Mouse (Mus musculus) MEL (cell line): ENCODE measurements around the gene Acer1. TPM values are rescaled to one million over a fixed set of nuclear protein-coding genes. Genes with fewer than 3 reads are reported as not detected.

Source experiments
- DNase-seq: peaks from one replicate; pipeline ENCODE4 v3.0.0; 2011; ENCODE audit warnings: low read depth, low spot score
- H3K27ac ChIP-seq: 2 replicates; pipeline ENCODE4 v1.5.1; 2012; ENCODE audit warnings: low read depth, mild to moderate bottlenecking, control low read depth, low read length, moderate library complexity; ENCODE audit not compliant: control insufficient read depth
- H3K27me3 ChIP-seq, 2 experiments: fragments of 150-350 bp in 1 of 2; sonication (generic) in 1 of 2; 2 replicates each; pipeline ENCODE4 v1.6.1; 2012; ENCODE audit warnings: low read length in 2 of 2, mild to moderate bottlenecking in 2 of 2, improper control_type of control experiment in 1 of 2, moderate library complexity in 1 of 2; ENCODE audit not compliant: insufficient read depth in 2 of 2, control insufficient read depth in 1 of 2
- H3K36me3 ChIP-seq, 2 experiments: 2 replicates each; pipeline ENCODE4 v1.6.1; 2012 to 2014; ENCODE audit warnings: low read length in 2 of 2, improper control_type of control experiment in 1 of 2, inconsistent platforms in 1 of 2, mild to moderate bottlenecking in 1 of 2; ENCODE audit not compliant: insufficient read depth in 2 of 2, control insufficient read depth in 1 of 2
- H3K4me1 ChIP-seq, 2 experiments: fragments of 150-350 bp in 1 of 2; sonication (generic) in 1 of 2; 2 replicates each; pipeline ENCODE4 v1.6.1; 2012; ENCODE audit warnings: low read length in 2 of 2, improper control_type of control experiment in 1 of 2, mild to moderate bottlenecking in 1 of 2; ENCODE audit not compliant: insufficient read depth in 2 of 2, control insufficient read depth in 1 of 2
- H3K4me3 ChIP-seq, 2 experiments: fragments of 150-350 bp in 1 of 2; sonication (generic) in 1 of 2; 2 replicates each; pipeline ENCODE4 v1.5.1; 2012; ENCODE audit warnings: low read depth in 2 of 2, low read length in 2 of 2, mild to moderate bottlenecking in 2 of 2, moderate library complexity in 2 of 2, control low read depth in 1 of 2, improper control_type of control experiment in 1 of 2; ENCODE audit not compliant: control insufficient read depth in 1 of 2, insufficient read depth in 1 of 2
- H3K79me2 ChIP-seq: 2 replicates; pipeline ENCODE4 v1.6.1; 2012; ENCODE audit warnings: mild to moderate bottlenecking, low read length, moderate library complexity; ENCODE audit not compliant: control insufficient read depth, poor library complexity, insufficient read depth
- H3K9ac ChIP-seq: 2 replicates; pipeline ENCODE4 v1.6.1; 2012; ENCODE audit warnings: low read depth, mild to moderate bottlenecking, control low read depth, low read length, moderate library complexity; ENCODE audit not compliant: control insufficient read depth, poor library complexity, severe bottlenecking
- H3K9me3 ChIP-seq: fragments of 150-350 bp; sonication (generic); replicated peaks from 2 replicates; pipeline ENCODE4 v1.6.1; 2012; ENCODE audit warnings: mild to moderate bottlenecking, low read length, improper control_type of control experiment, moderate library complexity; ENCODE audit not compliant: insufficient read depth
- CHD1 ChIP-seq: IDR thresholded peaks from 2 replicates; pipeline ENCODE4 v1.6.1; 2012; ENCODE audit warnings: low read depth, mild to moderate bottlenecking, inconsistent platforms, low read length, improper control_type of control experiment
- E2F4 ChIP-seq: IDR thresholded peaks from 2 replicates; pipeline ENCODE4 v1.6.1; 2011; ENCODE audit warnings: low read depth, low read length, improper control_type of control experiment, borderline replicate concordance
- EP300 ChIP-seq, 2 experiments: IDR thresholded peaks; 2 replicates each; pipeline ENCODE4 v1.6.1; 2011; ENCODE audit warnings: improper control_type of control experiment in 2 of 2, low read length in 2 of 2, low read depth in 1 of 2, mild to moderate bottlenecking in 1 of 2
- ETS1 ChIP-seq: IDR thresholded peaks from 2 replicates; pipeline ENCODE4 v1.6.1; 2012; ENCODE audit warnings: low read depth, mild to moderate bottlenecking, inconsistent platforms, low read length, improper control_type of control experiment, moderate library complexity
- GABPA ChIP-seq: IDR thresholded peaks from 2 replicates; pipeline ENCODE4 v1.6.1; 2012; ENCODE audit warnings: low read depth, mild to moderate bottlenecking, inconsistent platforms, low read length, improper control_type of control experiment, moderate library complexity
- KAT2A ChIP-seq: conservative IDR thresholded peaks from 2 replicates; pipeline ENCODE4 v1.6.1; 2012; ENCODE audit warnings: low read depth, low read length, improper control_type of control experiment, inconsistent platforms
- MAFK ChIP-seq: IDR thresholded peaks from 2 replicates; pipeline ENCODE4 v1.6.1; 2011; ENCODE audit warnings: low read depth, mild to moderate bottlenecking, low read length, improper control_type of control experiment, borderline replicate concordance
- MEF2A ChIP-seq: IDR thresholded peaks from 2 replicates; pipeline ENCODE4 v1.6.1; 2014; ENCODE audit warnings: low read depth, mild to moderate bottlenecking, inconsistent platforms, low read length, improper control_type of control experiment; ENCODE audit not compliant: poor library complexity, insufficient replicate concordance, severe bottlenecking; ENCODE audit errors: extremely low read depth
- MXI1 ChIP-seq: IDR thresholded peaks from 2 replicates; pipeline ENCODE4 v1.6.1; 2011; ENCODE audit warnings: mild to moderate bottlenecking, low read depth, low read length, improper control_type of control experiment
- MYB ChIP-seq: IDR thresholded peaks from 2 replicates; pipeline ENCODE4 v1.6.1; 2011; ENCODE audit warnings: mild to moderate bottlenecking, low read depth, low read length, improper control_type of control experiment
- MYC ChIP-seq: IDR thresholded peaks from 2 replicates; pipeline ENCODE4 v1.6.1; 2011; ENCODE audit warnings: low read depth, mild to moderate bottlenecking, low read length, improper control_type of control experiment, moderate library complexity
- POLR2A ChIP-seq, 2 experiments: IDR thresholded peaks; 2 replicates each; pipeline ENCODE4 v1.6.1; 2011 to 2012; ENCODE audit warnings: low read length in 2 of 2, mild to moderate bottlenecking in 2 of 2, control low read depth in 1 of 2, improper control_type of control experiment in 1 of 2, low read depth in 1 of 2, moderate library complexity in 1 of 2; ENCODE audit not compliant: control insufficient read depth in 1 of 2, insufficient read depth in 1 of 2, poor library complexity in 1 of 2
- RAD21 ChIP-seq: IDR thresholded peaks from 2 replicates; pipeline ENCODE4 v1.6.1; 2011; ENCODE audit warnings: mild to moderate bottlenecking, low read depth, low read length, improper control_type of control experiment
- RCOR1 ChIP-seq: IDR thresholded peaks from 2 replicates; pipeline ENCODE4 v1.6.1; 2012; ENCODE audit warnings: low read depth, mild to moderate bottlenecking, inconsistent platforms, low read length, improper control_type of control experiment
- SIN3A ChIP-seq: IDR thresholded peaks from 2 replicates; pipeline ENCODE4 v1.6.1; 2012; ENCODE audit warnings: low read length, improper control_type of control experiment, inconsistent platforms
- TAL1 ChIP-seq: IDR thresholded peaks from 2 replicates; pipeline ENCODE4 v1.6.1; 2012; ENCODE audit warnings: mild to moderate bottlenecking, inconsistent platforms, low read length, moderate library complexity, mixed read lengths
- TBP ChIP-seq: IDR thresholded peaks from 2 replicates; pipeline ENCODE4 v1.8.0; 2011; ENCODE audit warnings: low read depth, low read length, improper control_type of control experiment
- UBTF ChIP-seq: IDR thresholded peaks from 2 replicates; pipeline ENCODE4 v1.6.1; 2012; ENCODE audit warnings: low read depth, mild to moderate bottlenecking, inconsistent platforms, low read length, improper control_type of control experiment, moderate library complexity, borderline replicate concordance; ENCODE audit not compliant: insufficient read depth
- ZKSCAN1 ChIP-seq: IDR thresholded peaks from 2 replicates; pipeline ENCODE4 v1.6.1; 2012; ENCODE audit warnings: low read depth, mild to moderate bottlenecking, inconsistent platforms, low read length, improper control_type of control experiment, moderate library complexity
- ZMIZ1 ChIP-seq: IDR thresholded peaks from 2 replicates; pipeline ENCODE4 v1.6.1; 2012; ENCODE audit warnings: low read depth, mild to moderate bottlenecking, inconsistent platforms, low read length, improper control_type of control experiment, moderate library complexity
- ZNF384 ChIP-seq: IDR thresholded peaks from 2 replicates; pipeline ENCODE4 v1.6.1; 2012; ENCODE audit warnings: low read depth, mild to moderate bottlenecking, inconsistent platforms, low read length, improper control_type of control experiment
- polyA plus RNA-seq, 2 experiments: library from polyadenylated mRNA; stranded (reverse) in 1 of 2; unstranded in 1 of 2; fragments of >175 nt in 1 of 2; fragments of >200 nt in 1 of 2; gene quantifications; 2 replicates each; pipeline versions ENCODE4 v1.2.1 to v1.2.4; 2012; ENCODE audit warnings: low replicate concordance in 2 of 2, low read depth in 1 of 2; ENCODE audit not compliant: insufficient read length in 2 of 2, insufficient read depth in 1 of 2, missing spikeins in 1 of 2
- total RNA-seq: library from RNA; depleted of rRNA; stranded (reverse); fragments of 300-350 nt; gene quantifications from 2 replicates; pipeline ENCODE4 v1.2.3, GENCODE M21; 2012

Gene Acer1
- total and polyA plus RNA-seq, 3 experiments: 0.03 TPM; not detected in 2

DNA sequence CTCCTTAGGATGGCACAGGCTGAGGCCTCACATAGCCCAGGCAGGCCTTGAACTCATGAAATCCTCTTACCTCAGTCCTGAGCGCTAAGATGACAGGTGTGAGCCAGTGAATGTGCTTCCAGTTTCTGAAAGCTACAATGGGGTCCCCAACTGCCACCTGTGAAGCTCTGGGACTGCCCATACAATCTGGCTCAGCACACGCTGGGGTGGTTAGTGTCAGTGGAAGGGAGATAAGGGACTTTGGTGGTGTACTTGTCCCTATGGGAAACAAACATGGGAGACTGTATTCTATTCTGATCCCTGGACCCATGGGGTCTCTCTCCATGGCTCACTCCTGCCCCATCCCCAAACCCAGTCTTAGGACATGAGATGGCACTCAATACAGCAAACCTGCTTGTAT, 37.8 kb upstream of the Acer1 start (continued):
- TF ChIP-seq MXI1 (no peak), RAD21 (no peak), CHD1 (no peak), KAT2A (no peak), TBP (no peak), POLR2A (IDR thresholded peaks at IDR 0.05; ENCODE audit: control insufficient read depth in 1 of 2, insufficient read depth in 1 of 2, low read depth in 1 of 2, low read length in 2 of 2, poor library complexity in 1 of 2) (no peak), MAFK (no peak), ZKSCAN1 (no peak), ETS1 (no peak), RCOR1 (no peak), ZNF384 (no peak), EP300 (IDR thresholded peaks at IDR 0.05; ENCODE audit: low read depth in 1 of 2, low read length in 2 of 2) (peak; percentile 51 to 64; a peak in 3 of 4 replicates), UBTF (no peak), TAL1 (peak; percentile 67), MYC (no peak), E2F4 (no peak), ZMIZ1 (no peak)

GRCm38 (mm10) chr17:57012245-57012795, 30.4 kb upstream of the Acer1 start:
- TF ChIP-seq GABPA (no peak), E2F4 (no peak), SIN3A (no peak), MYB (no peak), MYC (no peak), MEF2A (no peak)
- Histone ChIP-seq H3K9ac (peak overlapping the region; percentile 84), H3K36me3 (peaks cover 0 to 10% of the 10 kb centered on the region in 2 experiments; a peak in 3 of 4 replicates), H3K4me3 (peak overlapping the region; percentile 57 to 77), H3K4me1 (peaks cover 6 to 17% of the 10 kb centered on the region in 2 experiments; a peak in 3 of 4 replicates), H3K27me3 (no peaks in the 10 kb centered on the region), H3K9me3 (no peaks in the 10 kb centered on the region), H3K27ac (peak overlapping the region; percentile 75), H3K79me2 (peaks cover 18% of the 10 kb centered on the region)
- no peak for DNase-seq
